Mouse (Mus musculus) liver, postnatal 0 days (tissue): ENCODE results near the gene Ip6k3. TPM values are rescaled to one million over a fixed set of nuclear protein-coding genes. Genes with fewer than 3 reads are reported as not detected.

Experiments used
- ATAC-seq: fragments of 200-750 bp; cut with Nextera tagmentation; 2 replicates; pipeline ENCODE4 v1.8.0; 2017; ENCODE audit warnings: mild to moderate bottlenecking, moderate library complexity
- DNase-seq: peaks from one replicate; pipeline ENCODE4 v3.0.0-alpha.2; 2016
- H3K27ac ChIP-seq: fragments of 300-500 bp; sonication (generic); 2 replicates; pipeline ENCODE4 v1.5.1; 2014; ENCODE audit warnings: antibody characterized with exemption, moderate library complexity, mild to moderate bottlenecking, low read depth
- H3K27me3 ChIP-seq: fragments of 300-500 bp; sonication (generic); 2 replicates; pipeline ENCODE4 v1.6.1; 2014; ENCODE audit warnings: low read length, control low read depth, mixed read lengths; ENCODE audit not compliant: insufficient read depth
- H3K36me3 ChIP-seq: fragments of 300-500 bp; sonication (generic); replicated peaks from 2 replicates; pipeline ENCODE4 v1.6.1; 2014; ENCODE audit warnings: mild to moderate bottlenecking, control low read depth, low read length, moderate library complexity, mixed read lengths; ENCODE audit not compliant: insufficient read depth
- H3K4me1 ChIP-seq: fragments of 300-500 bp; sonication (generic); 2 replicates; pipeline ENCODE4 v1.6.1; 2014; ENCODE audit warnings: antibody characterized with exemption, mild to moderate bottlenecking, control low read depth; ENCODE audit not compliant: insufficient read depth
- H3K4me2 ChIP-seq: fragments of 300-500 bp; sonication (generic); 2 replicates; pipeline ENCODE4 v1.6.1; 2014; ENCODE audit warnings: low read depth, mild to moderate bottlenecking, low read length, moderate library complexity, mixed read lengths
- H3K4me3 ChIP-seq: fragments of 300-500 bp; sonication (generic); 2 replicates; pipeline ENCODE4 v1.5.1; 2014; ENCODE audit warnings: low read depth, low read length
- H3K9ac ChIP-seq: fragments of 300-500 bp; sonication (generic); replicated peaks from 2 replicates; pipeline ENCODE4 v1.6.1; 2014; ENCODE audit warnings: mild to moderate bottlenecking, moderate library complexity
- H3K9me3 ChIP-seq: fragments of 300-500 bp; sonication (generic); 2 replicates; pipeline ENCODE4 v1.6.1; 2016; ENCODE audit warnings: mild to moderate bottlenecking, control low read depth, low read length, mixed read lengths
- CTCF ChIP-seq: sonication (generic); IDR thresholded peaks from 2 replicates; pipeline ENCODE4 v1.5.1; 2016; ENCODE audit warnings: antibody characterized with exemption, low read depth
- EP300 ChIP-seq: IDR thresholded peaks from 2 replicates; pipeline ENCODE4 v1.6.1; 2016; ENCODE audit warnings: antibody characterized with exemption, low read depth, mild to moderate bottlenecking
- WGBS: fragments of 180-500 bp; shearing (Covaris S2); extraction: QIAGEN DNeasy Blood & Tissue Kit; methylation state at CpG from one replicate; pipeline ENCODE4 v1.1.7; 2014; ENCODE audit not compliant: insufficient replicate concordance; 5-methylcytosine and 5-hydroxymethylcytosine counted together
- polyA plus RNA-seq: library from polyadenylated mRNA; unstranded; fragments of >200 nt; fragmentation: Nextera tagmentation; extraction: Ambion mirVana; gene quantifications from 2 replicates; pipeline ENCODE4 v1.2.1, GENCODE M21; 2015

Ip6k3 gene
- polyA plus RNA-seq, 1 experiment from 2014 or later, result 0.06 TPM

- no peak overlapping the region for H3K9ac ChIP-seq
- peaks cover 59% of the 10 kb centered on the region for H3K36me3 ChIP-seq
- H3K4me1 ChIP-seq, result peaks cover 4% of the 10 kb centered on the region
- H3K4me3 ChIP-seq, result no peak overlapping the region
- no peak overlapping the region for H3K27ac ChIP-seq
- ATAC-seq, result no peak
- TF ChIP-seq CTCF, result no peak
- no peak for TF ChIP-seq EP300
- DNase-seq, result no peak
- no peak overlapping the region for H3K4me2 ChIP-seq
- H3K9me3 ChIP-seq, result no peaks in the 10 kb centered on the region
- no peaks in the 10 kb centered on the region for H3K27me3 ChIP-seq
- 82% methylated on average over 9 of the region's 9 CpGs for WGBS
Measured at GRCm38 (mm10) chr17:27196206-27196605, 28.6 kb upstream of the Ip6k3 start.

- H3K4me2 ChIP-seq, result peak overlapping the region; percentile 29; the same call in 1 of the 2 replicates
Measured at GRCm38 (mm10) chr17:27194258-27195185, 26.9 kb upstream of the Ip6k3 start.

GRCm38 (mm10) chr17:27191804-27192203 lies 24.2 kb upstream of the Ip6k3 start:
- H3K36me3 ChIP-seq, result peaks cover 53% of the 10 kb centered on the region
- H3K9me3 ChIP-seq, result no peaks in the 10 kb centered on the region
- 84% methylated on average over 5 of the region's 5 CpGs for WGBS

More at GRCm38 (mm10) chr17:27194258-27195185, 26.9 kb upstream of the Ip6k3 start:
- Histone ChIP-seq H3K4me1 (peaks cover 4% of the 10 kb centered on the region), H3K4me3 (no peak overlapping the region), H3K9me3 (no peaks in the 10 kb centered on the region), H3K9ac (no peak overlapping the region; the same call in 1 of the 2 replicates), H3K27ac (peak overlapping the region; percentile 57; the same call in 1 of the 2 replicates), H3K36me3 (peaks cover 61% of the 10 kb centered on the region), H3K27me3 (no peaks in the 10 kb centered on the region)
- WGBS, result 76% methylated on average over 20 of the region's 20 CpGs
- peak; percentile 94 for ATAC-seq
- peak; percentile 68 for DNase-seq
- TF ChIP-seq CTCF, result no peak
- peak; percentile 88 for TF ChIP-seq EP300

GRCm38 (mm10) chr17:27191189-27191588 lies 23.6 kb upstream of the Ip6k3 start:
- no peak for DNase-seq
- H3K4me1 ChIP-seq, result peaks cover 4% of the 10 kb centered on the region
- 76% methylated on average over 6 of the region's 6 CpGs for WGBS
- TF ChIP-seq CTCF (no peak), EP300 (no peak)
- no peaks in the 10 kb centered on the region for H3K9me3 ChIP-seq
- H3K27me3 ChIP-seq, result no peaks in the 10 kb centered on the region
- no peak overlapping the region for H3K4me2 ChIP-seq
- H3K9ac ChIP-seq, result no peak overlapping the region
- H3K4me3 ChIP-seq, result no peak overlapping the region
- ATAC-seq, result no peak
- H3K36me3 ChIP-seq, result peaks cover 47% of the 10 kb centered on the region
- H3K27ac ChIP-seq, result no peak overlapping the region

More at GRCm38 (mm10) chr17:27191804-27192203, 24.2 kb upstream of the Ip6k3 start:
- no peak overlapping the region for H3K27ac ChIP-seq
- no peak for ATAC-seq
- TF ChIP-seq CTCF, result no peak
- TF ChIP-seq EP300, result no peak
- H3K9ac ChIP-seq, result no peak overlapping the region
- H3K27me3 ChIP-seq, result no peaks in the 10 kb centered on the region
- no peak for DNase-seq
- H3K4me3 ChIP-seq, result no peak overlapping the region
- no peak overlapping the region for H3K4me2 ChIP-seq
- H3K4me1 ChIP-seq, result peaks cover 4% of the 10 kb centered on the region

GRCm38 (mm10) chr17:27189640-27190216 lies 22.1 kb upstream of the Ip6k3 start:
- H3K36me3 ChIP-seq, result peaks cover 39% of the 10 kb centered on the region
- no peaks in the 10 kb centered on the region for H3K9me3 ChIP-seq
- H3K27me3 ChIP-seq, result no peaks in the 10 kb centered on the region
- DNase-seq, result peak; percentile 77
- H3K4me2 ChIP-seq, result no peak overlapping the region
- no peaks in the 10 kb centered on the region for H3K4me1 ChIP-seq
- 44% methylated on average over 10 of the region's 10 CpGs for WGBS
- no peak for TF ChIP-seq EP300
- TF ChIP-seq CTCF, result peak; percentile 98
- H3K9ac ChIP-seq, result no peak overlapping the region
- H3K27ac ChIP-seq, result no peak overlapping the region
- ATAC-seq, result peak; percentile 57; the same call in 1 of the 2 replicates
- H3K4me3 ChIP-seq, result no peak overlapping the region

- TF ChIP-seq EP300, result no peak
- TF ChIP-seq CTCF, result no peak
- H3K4me1 ChIP-seq, result no peaks in the 10 kb centered on the region
- ATAC-seq (no peak), DNase-seq (no peak)
- no peak overlapping the region for H3K9ac ChIP-seq
- H3K27ac ChIP-seq, result no peak overlapping the region
- H3K4me2 ChIP-seq, result no peak overlapping the region
- no peaks in the 10 kb centered on the region for H3K27me3 ChIP-seq
- no peaks in the 10 kb centered on the region for H3K9me3 ChIP-seq
- WGBS, result 75% methylated on average over 9 of the region's 9 CpGs
- peaks cover 34% of the 10 kb centered on the region for H3K36me3 ChIP-seq
- no peak overlapping the region for H3K4me3 ChIP-seq
Measured at GRCm38 (mm10) chr17:27188883-27189282, 21.3 kb upstream of the Ip6k3 start.
